Mouse (Mus musculus): Measurements from ENCODE around the gene Slco2a1.

Slco2a1 gene

GRCm38 (mm10) chr9:103038705-103039104 lies 50.2 kb downstream of the Slco2a1 start:
- DNase-seq, result no peak

DNA sequence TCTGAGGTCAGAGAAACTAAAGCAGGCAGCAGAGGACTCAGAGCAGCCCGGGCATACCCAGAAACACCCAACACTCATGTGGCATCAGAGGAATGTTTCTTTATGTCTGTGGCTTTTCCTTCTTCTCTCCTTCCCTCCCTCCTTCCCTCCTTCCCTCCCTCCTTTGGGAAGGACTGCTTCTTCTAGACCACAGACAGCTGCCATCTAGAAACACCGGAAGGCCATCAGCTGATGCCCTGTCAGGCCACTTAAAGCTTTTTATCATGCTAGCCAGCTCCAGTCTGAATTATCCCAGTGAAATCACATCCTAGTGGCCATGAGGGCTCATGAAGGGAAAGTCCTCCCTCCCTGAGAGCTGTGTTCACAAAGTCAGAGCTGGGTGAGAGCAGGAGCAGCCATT lies 52.1 kb downstream of the Slco2a1 start:
- DNase-seq, result no peak

GRCm38 (mm10) chr9:103045406-103045805 lies 56.9 kb downstream of the Slco2a1 start:
- no peak for DNase-seq

- DNase-seq, result no peak
These were observed 60.6 kb downstream of the Slco2a1 start for GRCm38 (mm10) chr9:103049049-103049511.

GRCm38 (mm10) chr9:103053829-103054228 lies 65.3 kb downstream of the Slco2a1 start:
- DNase-seq, result no peak

DNA sequence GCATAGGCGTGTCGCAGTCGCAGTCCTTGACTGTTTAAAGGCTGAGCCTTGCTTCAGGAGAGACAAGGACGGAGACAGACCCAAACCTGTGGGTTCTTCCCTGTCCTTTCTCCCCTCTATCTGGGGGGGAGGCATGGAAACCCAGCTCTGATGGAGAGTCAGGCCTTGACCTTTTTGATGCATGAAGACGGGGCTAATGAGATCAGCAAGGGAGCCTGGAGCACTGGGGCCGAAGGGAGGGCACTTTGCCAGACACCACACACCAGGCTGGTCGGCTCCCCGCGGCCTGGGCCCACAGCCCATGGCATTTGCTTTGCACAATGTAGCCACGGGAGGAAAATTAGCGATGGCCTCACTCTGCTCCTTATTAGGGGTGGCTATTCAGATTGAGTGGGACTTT lies 66.5 kb downstream of the Slco2a1 start:
- no peak for DNase-seq

DNA sequence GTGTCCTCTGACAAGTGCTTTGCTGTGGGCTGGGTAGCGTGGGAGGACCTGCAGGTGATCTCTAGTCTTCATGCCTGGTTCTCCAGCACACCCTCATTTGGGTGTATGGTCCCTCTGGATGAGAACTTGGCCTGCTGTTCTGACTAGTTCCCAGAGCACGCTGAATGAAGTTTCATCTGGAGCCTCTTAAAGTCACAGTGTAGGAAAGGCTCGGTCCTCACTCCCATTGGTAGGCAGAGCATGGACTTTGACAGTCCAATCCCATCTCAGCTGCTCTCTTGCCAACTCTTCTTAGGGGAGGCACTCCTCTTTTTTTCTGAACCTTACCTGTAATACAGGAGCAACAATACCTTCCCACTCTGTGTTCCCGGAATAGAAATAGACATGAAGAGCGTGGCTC lies 67.7 kb downstream of the Slco2a1 start:
- no peak for DNase-seq

- DNase-seq, result no peak
These were observed 72.0 kb downstream of the Slco2a1 start for GRCm38 (mm10) chr9:103060551-103060950.

DNA sequence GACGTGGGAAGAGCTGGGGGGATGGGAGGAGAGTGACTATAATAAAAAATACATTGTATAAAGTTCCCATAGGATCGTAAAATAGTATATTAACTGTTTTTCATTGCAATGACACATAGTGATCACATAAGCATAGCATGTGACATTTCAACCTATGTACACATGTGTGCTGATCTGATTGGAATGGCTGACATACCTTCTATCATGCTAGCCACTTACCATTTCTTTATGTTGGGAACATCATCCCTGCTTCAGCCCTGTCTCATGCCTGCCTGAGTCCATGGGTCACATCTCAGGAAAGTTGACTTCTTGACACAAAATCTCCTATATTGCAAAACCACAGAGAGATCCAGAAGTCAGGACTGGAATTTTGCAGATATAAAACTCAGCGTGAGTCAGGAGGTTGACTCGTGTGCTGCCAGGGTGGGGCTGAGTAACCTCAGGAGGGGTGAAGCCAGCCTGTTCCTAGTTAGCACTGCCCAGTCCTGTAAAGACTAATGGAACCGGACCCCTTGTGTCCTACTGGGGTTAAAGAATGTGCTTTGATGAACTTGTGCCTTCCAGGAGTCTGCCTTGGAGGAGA lies 73.0 kb downstream of the Slco2a1 start:
- no peak for DNase-seq

- no peak for DNase-seq
These were observed 75.1 kb downstream of the Slco2a1 start for GRCm38 (mm10) chr9:103063591-103063990.

- DNase-seq, result peak; percentile 28
These were observed 78.3 kb downstream of the Slco2a1 start for GRCm38 (mm10) chr9:103066845-103067244.

GRCm38 (mm10) chr9:103067651-103068050 lies 79.1 kb downstream of the Slco2a1 start:
- DNase-seq, result peak; percentile 73

- DNase-seq, result peak; percentile 80
These were observed 80.3 kb downstream of the Slco2a1 start for GRCm38 (mm10) chr9:103068769-103069168.

DNA sequence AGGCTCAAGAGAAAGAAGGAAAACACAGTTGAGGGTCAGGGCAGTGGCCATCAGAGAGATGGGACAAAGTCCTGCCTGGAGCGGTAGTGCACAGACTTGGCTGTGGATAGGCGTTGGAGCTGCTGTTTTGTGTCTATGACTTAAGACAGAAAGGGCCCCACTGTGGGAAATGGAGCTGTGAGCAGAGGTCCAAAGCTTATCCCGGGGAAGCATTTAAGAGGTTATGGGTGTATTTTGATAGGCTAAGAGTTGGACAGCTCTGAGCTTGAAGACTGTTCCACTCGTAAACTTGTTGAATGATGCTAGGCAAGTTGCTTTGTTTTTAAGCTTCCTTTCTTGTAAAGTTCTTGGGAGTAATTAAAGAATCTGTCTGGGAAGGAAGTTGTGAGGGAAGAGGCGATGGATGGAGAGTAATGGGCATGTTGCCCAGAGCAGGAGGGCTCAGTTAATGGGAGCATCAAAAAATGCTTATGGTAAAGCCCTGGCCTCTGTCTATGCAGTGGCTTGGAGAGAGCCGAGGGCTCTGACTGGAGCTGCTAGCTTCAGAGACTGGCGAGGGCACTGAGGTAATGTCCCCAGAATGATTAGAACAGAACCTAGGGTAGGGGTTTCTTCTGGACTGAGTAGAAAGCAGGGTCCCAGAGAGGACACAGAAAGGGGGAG lies 83.2 kb downstream of the Slco2a1 start:
- no peak for DNase-seq

DNA sequence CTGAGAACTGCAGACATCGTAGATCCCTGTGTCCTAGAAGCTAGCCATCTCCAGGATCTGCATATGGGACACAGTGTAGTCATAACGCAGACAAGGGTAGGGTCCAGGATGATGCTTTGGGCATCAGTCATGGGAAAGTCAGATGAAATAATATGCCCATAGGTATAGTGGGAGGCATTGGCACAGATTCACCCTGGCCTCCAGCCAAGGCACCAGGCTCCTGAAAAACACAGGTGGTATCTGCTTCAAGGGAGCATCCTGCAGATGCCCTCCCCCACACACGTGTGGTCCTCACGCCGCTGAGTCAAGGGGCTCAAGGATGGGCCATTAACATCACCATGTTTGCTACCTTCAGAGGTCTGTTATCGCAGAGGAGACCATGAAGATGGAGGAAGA lies 83.7 kb downstream of the Slco2a1 start:
- peak; percentile 37 for DNase-seq

- no peak for DNase-seq
These were observed 84.5 kb downstream of the Slco2a1 start for GRCm38 (mm10) chr9:103072926-103073515.

DNA sequence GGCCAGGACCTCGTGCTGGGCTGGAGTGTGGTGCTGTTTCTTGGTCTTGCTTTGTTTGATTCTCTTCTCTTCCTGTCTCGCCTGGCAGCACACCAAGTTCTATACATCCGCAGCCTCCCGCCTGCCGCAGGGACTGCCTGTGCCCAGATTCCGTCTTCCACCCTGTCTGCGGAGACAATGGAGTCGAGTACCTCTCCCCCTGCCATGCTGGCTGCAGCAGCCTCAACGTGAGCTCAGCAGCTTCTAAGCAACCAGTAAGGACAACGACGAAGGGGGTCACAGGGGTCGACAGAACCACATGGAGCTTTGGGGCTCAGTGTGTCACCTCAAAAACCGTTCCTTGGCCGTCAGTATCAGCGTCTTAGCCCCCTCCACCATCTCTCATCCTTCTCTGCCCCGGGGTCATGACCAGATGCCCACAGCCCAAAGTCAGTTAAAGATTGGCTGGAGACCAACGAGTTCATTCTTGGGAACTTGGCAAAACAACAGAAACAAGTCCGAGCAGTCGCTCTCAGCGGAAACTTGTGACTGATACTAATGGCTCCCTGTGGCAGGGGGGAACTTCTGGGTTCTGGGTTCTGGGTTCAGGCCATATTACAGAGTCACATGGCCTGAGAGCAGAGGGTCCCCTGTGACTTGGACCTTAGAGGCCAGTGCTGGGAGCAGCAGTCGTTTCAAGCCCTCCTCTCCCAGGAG lies 88.5 kb downstream of the Slco2a1 start:
- DNase-seq, result no peak

- DNase-seq, result no peak
These were observed 89.7 kb downstream of the Slco2a1 start for GRCm38 (mm10) chr9:103078194-103078691.

- DNase-seq, result no peak
These were observed 91.7 kb downstream of the Slco2a1 start for GRCm38 (mm10) chr9:103080211-103080610.

GRCm38 (mm10) chr9:103082246-103082975 lies 93.9 kb downstream of the Slco2a1 start:
- no peak for DNase-seq

- DNase-seq, result no peak
These were observed 94.9 kb downstream of the Slco2a1 start for GRCm38 (mm10) chr9:103083405-103083804.

DNA sequence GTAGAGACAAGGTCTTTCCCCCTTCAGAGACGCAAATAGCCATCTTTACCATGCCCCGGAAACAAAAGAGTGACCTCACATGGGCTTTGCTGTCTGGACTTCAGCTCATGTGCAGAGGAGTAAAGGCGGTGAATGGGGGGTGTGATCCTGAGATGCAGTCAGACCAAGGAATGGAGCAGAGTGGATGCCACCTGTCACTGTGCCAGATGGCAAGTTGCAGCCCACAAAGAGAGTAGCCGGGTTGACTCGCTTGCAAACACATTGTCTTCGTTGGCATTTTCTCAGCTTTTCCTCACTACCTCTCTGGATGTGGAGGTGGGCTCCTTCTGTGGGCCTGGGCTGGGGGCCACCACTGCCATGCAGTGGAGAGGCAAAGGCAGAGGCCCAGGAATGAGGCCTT lies 98.2 kb downstream of the Slco2a1 start:
- DNase-seq, result no peak

- no peak for DNase-seq
These were observed 98.8 kb downstream of the Slco2a1 start for GRCm38 (mm10) chr9:103087301-103087700.

Data from cerebellum, adult 11-12 months (tissue).